Mouse (Mus musculus) urinary bladder, postnatal 36 days (tissue): ENCODE data around the gene B230217C12Rik.
"Not testable (repeated sequence)": the region's sequence is repeated elsewhere in the genome, so short reads cannot be mapped to it uniquely, and the experiment has no call there.

ENCODE experiments used
- DNase-seq, 2 experiments: peaks; one replicate each; pipeline ENCODE4 v3.0.0; 2022; ENCODE audit warnings: low spot score in 2 of 2, mixed read lengths in 1 of 2

B230217C12Rik gene

DNA sequence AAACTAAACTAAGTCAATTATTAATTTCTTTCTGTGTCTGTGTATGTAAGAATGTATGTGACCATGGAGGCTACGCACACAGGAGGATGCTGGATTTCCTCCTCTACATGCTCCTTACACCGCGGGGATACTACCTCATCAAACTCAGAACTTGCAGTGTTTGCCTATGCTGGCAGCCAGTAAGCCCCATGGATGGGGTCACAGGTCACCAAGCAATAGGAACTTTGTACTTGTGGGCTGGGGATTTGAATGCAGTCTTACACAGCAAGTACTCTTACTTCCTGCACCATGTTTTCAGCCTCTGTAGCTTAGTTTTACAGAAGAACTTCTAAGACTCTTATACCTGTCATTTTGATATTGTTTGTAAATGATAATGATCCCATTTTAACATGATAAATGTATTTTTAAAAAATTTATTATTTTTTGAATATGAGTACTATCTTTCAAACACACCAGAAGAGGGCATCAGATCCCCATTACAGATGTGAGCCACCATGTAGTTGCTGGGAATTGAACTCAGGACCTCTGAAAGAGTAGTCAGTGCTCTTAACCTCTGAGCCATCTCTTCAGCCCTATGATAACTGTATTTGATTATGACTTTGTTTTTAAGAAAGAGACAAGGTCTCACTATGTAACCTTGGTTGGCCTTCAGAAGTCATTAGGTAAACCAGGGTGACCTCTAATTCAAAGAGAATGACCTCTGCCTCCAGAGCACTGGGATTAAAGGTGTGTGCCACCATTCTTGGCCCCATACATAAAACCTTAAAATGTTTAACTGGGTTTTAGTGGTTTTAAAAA, 25.7 kb downstream of the B230217C12Rik start:
- no peak for DNase-seq

DNA sequence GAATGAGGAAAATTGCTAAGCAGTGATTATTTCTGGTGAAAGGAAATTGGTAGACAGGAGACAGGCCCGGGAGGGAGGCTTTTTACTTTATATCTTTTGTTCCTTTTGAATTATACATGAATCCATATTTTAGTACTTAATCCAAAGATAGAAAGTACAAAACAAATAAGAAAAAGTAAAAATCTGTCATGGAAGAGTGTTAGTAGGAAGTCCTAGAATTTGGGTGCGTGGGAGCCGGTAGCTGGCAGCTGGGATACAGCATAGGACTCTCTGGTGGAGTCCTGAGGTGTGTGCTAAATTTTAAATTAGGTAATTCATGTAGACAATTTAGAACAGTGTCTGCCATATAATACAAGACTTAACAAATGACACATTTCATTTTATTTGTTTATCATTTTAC, 27.0 kb downstream of the B230217C12Rik start:
- DNase-seq = no peak

DNA sequence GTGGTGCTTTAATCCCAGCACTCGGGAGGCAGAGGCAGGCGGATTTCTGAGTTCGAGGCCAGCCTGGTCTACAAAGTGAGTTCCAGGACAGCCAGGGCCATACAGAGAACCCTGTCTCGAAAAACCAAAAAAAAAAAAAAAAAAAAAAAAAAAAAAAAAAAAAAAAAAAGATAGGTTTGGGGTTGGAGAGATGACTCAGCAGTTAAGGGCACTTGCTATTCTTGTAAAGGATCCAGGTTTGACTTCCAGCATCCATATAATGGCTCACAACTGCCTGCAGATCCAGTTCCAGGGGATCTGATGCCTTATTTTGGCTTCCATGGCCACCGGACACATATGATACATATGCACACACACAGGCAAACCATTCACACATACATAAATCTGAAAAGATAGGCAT, 31.8 kb downstream of the B230217C12Rik start:
- DNase-seq = not testable (repeated sequence)

DNA sequence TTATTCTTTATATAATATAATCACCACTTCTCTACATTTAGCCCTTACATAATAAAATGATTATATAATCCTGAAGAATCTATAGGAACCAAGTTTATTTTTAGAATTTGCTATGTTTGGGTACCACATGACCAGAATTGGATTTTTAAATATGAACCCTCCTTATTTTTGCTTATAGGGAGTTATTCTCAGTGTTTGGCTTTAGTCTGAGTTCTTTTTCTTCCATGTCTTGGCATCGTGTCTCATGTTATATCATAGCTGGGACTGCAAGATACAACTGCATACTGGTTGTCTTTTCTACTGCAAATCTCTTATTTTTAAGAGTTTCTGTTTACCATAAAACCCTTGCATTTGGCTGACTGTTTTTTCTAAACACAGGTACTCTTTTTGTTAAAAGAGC, 33.8 kb downstream of the B230217C12Rik start:
- no peak for DNase-seq

DNA sequence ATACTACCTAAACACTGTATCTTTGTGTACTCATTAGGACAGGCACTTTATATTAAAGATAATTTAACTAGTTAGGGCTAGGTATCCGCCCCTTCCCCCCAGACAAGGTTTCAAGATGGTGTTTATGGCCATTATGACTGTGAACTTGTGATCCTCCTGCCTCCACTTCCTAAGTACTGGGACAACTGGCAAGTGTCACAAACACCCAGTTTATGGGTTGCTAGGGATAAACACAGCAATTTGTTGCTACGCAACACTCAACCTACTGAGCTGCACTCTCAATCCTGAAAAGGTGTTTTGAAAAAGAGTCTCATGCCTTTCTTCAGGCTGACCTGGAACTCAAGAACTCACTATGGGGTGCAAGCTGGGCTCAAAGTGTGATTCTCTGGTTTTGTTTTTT, 36.8 kb downstream of the B230217C12Rik start:
- no peak for DNase-seq

DNA sequence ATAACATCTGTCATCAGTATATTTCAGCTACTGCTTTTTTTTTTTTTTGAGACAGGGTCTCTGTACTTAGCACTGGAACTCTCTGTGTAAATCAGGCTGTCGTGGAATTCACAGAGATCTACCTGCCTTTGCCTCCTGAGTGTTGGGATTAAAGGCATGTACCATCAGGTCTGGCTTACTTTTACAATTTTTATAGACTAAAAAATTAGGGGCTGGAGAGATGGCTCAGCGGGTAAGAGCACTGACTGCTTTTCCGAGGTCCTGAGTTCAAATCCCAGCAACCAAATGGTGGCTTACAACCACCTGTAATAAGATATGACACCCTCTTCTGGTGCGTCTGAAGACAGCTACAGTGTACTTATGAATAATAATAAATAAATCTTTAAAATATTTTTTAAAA, 39.8 kb downstream of the B230217C12Rik start:
- no peak for DNase-seq

DNA sequence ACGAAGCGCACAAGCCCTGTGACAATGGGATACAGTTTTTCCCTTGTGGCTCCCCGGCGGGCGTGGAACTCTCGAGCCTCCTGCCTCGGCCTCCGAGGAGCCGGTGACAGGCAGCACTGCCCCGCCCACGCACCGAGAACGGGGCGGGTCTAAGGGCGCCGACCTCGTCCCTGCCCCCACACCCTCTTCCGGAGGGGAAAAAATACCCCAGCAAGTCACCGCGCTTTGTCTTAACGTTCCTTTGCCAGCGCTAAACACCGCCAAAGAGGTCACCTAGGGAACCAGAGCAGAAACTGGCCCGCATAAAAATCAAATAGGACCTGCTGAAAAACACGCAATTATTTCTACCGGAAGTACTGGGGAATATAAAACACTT, 43.0 kb downstream of the B230217C12Rik start:
- peak; percentile 39 to 60 for DNase-seq

DNA sequence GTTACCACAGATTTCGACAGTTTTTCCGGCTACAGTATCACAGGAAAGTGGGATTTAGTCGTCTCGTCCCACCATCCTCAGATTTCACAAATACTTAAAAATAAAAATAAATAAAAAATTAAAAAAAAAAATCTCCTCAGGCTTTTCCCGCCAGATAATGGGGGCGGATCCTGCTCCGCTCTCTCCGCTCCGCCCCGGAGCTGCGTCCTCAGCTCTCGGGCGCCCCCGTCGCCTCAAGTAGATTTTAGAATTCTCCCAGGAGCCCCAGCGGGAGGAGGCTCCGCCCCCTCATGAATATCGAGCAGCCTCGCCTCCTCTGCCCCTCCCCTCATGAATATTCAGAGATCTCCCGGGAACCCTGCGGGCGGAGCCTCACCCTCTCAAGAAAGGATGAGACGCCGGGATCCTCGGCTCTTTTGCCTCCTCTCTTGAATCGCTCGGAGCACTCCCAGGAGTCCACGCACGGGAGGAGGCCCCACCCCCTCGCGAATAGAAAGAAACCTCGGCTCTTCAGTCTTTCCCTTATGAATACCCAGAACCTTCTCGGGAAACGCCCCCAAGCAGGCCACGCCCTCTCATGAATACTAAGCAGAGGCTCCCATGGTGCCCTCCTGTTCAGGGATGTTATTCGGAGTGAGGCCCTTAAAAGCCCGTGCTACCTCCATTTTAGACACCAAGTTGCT, 43.5 kb downstream of the B230217C12Rik start, which contains the start of gene Fbxo47:
Fbxo47 (minus strand) TSS at position 237 of the 683 bp plus-strand sequence.
- DNase-seq = peak; percentile 94 to 96

DNA sequence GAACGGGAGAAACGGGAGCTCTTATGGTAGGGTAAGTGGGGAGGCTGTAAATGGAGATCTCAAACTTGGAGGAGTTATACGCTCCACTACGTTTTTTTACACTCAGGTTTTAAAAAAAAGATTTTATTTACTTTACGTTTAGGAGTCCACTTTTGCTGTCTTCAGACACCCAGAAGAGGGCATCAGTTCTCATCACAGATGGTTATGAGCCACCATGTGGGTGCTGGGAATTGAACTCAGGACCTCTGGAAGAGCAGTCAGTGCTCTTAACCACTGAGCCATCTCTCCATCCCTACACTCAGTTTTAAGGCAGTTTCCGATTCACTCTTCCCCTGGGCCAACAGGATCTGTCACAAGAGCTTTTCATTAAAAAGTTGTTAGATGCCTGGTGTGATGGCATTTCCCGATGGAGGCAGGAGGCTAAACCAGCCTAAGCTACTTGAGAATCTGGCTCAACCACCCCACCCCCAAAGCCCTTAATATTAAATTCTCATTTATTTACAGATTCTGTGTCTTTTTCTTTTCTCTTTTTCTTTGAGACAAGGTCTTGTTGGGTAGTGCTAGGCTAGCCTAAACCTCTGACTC, 44.1 kb downstream of the B230217C12Rik start:
- no peak for DNase-seq

DNA sequence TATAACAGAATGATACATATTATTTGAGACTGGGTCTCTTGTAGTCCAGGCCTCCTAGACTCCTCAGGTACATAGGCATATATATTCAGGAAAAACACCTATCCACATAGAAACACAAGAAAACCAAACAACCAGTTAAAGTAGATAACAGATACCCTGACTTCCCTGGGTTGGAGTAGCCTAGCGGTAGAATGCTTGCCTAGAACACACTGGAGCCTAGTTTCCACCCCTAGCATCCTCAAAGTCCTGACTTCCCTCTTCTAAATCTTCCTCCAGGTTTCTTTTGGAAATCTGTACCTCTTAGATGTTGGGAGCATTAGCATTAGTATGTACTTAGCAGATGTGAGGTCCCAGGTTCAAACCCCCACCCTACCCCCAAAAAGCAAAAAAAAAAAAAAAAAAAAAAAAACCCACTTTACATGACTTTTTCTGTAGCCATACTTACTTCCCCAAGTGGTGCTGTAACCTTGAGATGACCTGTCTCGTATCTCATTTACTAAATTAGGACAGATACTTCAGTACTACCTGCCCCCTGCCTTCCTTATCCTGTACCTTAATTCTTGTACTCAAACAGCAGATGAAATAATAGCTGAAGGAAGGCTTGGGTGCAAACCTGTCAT, 44.8 kb downstream of the B230217C12Rik start:
- DNase-seq = no peak

DNA sequence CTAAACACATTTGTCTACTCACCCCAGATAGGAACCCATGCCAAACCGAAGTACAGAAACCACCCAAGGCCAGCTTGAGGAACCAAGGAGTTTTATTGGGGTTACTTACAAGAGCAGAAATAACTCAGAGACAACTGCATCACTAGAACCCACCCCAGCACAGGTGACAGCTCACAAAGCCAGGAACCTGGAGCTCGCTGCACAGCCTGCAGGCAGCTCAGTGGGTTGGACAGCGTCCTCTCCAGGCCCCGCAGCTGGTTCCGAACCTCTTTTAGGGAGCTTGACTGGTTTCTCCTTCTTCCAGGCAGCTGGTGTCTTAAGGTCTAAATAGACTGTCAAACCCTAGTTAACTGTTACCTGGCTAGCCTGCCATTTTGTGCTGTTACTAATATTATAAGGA, 51.2 kb downstream of the B230217C12Rik start:
- DNase-seq = no peak
